Mouse (Mus musculus): ENCODE data around the gene Wwox.
A peak's percentile ranks its signal among the peaks of the same experiment; 100 is the strongest.
"Not testable (repeated sequence)": the region's sequence is repeated elsewhere in the genome, so short reads cannot be mapped to it uniquely, and the experiment has no call there.

Gene Wwox

DNA sequence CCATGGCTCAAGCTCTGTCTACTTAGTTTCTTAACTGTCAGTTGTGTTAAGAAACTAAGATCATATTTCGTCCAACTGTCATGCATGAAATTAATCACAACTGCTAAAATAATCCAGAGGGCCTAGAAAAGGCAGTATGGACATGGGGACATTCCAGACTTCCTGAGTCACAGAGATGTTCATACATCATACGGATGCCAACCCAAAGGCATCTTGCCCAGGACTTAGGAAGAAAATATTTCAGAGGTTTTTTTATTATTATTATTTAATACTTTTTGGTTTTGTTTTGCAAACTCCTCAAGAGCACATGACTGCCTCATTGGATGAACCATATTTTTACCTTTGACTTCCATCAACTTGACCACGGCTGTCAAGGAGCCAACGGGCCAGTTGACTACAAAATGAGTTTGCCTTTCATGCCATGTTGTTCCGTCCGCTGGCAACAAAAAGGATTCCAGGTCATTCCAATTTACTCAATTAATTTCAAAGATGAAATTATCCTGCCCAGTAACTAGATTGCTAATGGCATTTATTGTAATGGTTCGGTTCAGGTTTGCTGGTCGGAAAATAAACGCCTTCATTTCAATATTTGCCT lies 367.5 kb downstream of the Wwox start:
- no peak for DNase-seq (ENCODE audit: low spot score)

DNA sequence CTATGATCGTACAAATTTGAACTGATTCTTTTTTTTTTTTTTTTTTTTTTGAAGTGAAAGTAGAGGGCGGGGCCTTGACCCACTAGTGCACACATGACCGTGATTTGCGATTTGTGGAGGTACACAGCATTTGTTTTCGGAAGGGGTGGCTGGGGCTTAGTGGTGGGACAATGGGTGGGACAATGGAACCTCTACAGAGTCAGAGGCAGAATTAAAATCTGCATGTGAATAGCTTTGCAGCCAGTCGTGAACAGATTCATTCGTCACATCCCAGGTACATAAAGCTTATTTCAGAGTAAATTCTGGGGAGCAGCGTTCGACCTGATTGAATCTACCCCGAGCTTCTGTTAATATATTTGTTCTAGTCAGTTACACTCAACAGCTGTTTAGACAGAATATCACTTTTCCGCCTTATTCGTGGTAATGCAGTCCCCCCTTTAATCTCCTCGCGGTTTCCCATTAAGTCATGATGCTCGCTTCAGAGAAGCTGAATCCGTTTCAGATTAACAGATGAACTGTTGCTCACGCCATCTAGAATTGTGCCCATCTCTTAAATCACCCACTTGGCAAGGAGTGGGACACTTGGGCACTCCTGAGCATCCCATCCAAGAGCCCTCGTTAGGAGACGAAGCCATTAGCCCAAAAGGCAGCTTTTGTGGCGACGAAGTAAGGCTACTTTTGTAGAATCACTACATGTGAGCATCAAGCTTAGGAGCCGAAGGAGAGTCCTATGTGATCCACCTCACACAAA lies 368.4 kb downstream of the Wwox start:
- no peak for DNase-seq (ENCODE audit: low spot score)

DNA sequence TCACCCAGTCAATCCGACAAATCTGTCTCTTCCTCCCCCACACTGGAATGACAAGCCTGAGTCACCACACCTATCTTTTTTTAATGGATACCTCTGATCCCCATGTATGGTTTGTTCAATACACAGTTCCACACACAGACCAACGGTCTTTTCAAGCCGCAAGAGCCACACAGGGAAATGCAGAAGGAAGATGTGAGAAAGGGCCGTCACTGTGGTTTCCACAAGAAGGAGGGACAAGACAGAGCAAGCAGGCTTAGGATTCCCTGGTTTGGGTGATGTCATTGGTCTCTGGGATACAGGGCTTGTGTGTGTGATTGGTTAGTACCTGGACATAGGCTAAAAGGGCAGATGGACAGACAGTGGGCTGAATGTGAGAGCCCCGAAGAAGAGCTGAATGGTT lies 371.0 kb downstream of the Wwox start:
- no peak for DNase-seq (ENCODE audit: low spot score)

DNA sequence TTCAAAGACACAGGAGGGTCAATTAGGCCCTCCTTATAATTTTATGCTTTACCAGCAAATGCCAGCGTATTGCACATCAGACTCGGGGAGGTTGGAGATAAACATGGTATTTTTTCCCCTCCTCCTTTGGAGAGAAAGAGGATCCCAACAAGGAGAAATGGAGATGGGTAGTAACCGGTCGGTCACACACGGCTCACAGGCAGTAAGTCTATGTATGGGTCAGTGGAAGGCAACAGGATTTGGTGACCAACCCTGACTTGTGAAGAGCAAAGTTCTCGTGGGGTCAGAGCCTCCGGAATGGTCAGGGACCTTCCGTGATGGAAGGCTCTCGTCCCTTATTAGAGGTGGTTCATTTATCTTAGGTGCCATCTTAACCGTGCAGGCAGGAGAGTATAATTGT lies 374.4 kb downstream of the Wwox start:
- no peak for DNase-seq (ENCODE audit: low spot score)

DNA sequence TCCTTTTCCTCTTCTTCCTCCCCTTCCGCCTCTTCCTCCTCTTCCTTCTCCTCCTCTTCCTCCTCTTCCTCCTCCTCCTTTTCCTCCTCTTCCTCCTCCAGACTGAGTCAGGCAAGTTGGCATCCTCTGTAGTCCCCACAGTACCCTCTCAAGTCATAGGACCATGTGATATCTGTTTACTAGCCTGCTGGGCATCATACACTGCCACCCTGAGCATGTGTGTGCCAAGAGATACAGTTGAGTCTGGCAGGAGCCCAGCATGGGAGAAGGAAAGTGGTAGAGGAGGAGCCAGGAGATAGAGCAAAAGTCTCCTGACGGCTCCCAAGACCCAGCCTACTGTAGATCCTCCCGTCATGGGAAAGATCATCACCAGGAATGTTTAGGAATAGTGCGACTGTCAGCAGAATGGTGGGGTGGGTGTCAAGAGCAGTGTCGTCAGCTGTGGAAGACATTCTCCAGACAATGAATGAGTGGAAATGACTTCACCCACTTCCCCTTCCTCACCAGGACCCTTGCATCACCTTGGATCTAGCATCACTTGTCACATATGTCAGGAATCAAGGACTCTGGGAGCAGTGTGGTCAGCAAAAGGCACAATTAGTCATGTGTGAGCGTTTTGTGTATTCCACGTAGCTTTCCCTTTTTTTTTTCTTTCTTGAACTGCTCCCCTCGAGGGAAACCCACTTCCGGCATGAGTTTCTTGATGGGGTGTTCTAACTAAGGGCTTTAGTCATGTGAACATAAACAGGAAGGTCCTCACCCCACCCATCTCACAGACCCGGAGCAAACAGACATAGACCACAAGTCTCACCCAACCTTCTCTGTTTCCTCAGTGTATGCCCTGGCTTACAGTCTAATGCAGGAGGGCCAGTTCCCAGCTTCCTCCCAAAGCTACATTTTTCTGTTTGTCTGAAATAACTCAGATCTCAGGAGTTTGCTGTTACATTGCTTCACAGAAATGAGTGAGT lies 375.6 kb downstream of the Wwox start:
- DNase-seq (ENCODE audit: low spot score): no peak

DNA sequence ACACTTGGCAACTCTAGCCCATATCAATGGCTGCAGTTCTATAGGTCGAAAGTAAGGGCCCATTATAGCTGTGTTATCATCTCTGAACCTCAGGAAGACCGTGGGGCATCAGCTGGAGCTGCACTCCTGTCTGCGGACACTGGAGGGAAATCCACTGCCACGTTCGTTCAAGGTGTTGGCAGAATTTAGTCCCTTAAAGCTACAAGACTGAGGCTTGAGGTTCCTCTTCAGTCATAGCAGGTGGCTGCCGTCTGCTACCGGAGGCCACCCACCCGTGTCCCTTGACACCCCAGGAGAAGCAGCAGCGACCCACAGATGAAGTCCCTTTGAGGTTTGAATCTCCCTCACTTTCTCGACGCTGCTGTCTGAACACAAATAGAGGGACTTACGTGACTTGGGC lies 376.9 kb downstream of the Wwox start:
- DNase-seq (ENCODE audit: low spot score): no peak

DNA sequence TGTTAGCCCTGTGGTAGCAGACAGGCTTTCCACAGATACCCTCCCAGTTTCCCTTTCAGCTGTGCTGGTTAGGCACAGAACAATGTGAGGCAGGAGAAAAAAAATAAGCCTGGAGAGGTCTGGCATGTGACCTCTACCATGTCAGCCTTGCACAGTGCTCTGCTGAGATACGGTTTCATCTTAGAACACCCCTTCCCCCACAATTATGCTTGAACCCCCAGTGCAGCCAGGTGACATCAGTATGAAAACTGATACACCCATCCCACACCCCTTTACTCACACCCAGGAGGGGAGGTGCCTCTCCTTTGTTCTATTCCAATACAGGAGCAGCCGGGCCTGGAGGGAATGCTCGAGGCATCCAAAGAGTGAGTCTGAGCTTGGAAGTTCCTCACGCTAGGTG lies 377.5 kb downstream of the Wwox start:
- no peak for DNase-seq (ENCODE audit: low spot score)

DNA sequence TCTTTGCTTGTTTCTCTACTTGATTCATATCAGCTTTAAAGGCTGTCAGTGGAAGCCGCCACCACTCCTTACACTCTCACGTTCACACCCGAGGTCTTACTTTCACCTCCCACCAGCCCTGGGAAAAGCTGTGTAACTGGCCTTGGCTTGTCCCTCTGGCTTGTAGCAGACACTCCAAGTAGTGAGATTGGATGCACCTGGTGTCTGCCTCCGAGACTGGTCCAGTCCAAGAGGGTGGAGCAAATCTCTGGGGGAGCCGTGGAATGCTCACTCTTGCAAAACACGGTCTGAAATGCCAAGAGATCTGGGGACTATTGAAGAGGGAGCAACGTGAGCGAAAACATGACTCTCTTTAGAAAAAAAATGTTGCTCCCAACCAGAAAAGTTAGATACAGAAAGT lies 382.1 kb downstream of the Wwox start:
- DNase-seq (ENCODE audit: low spot score): no peak

DNA sequence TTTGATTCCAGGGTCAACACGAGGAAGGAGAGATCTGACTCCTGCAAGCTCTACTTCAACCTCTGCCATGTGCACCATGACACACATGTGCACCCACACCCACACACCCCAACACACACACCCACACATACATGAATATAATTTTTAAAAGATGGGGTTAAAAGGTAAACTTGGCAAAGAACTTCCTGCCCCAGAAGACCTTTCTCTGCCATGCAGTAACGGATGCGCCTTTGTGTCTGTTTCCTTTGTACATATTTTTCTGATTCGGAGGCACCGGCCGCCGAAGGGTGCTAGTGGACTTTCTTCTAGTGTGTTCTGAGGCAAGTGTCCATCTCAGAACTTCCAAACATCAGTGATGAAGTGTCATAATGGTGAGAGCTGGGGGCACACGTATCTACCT lies 386.0 kb downstream of the Wwox start:
- no peak for DNase-seq (ENCODE audit: low spot score)

DNA sequence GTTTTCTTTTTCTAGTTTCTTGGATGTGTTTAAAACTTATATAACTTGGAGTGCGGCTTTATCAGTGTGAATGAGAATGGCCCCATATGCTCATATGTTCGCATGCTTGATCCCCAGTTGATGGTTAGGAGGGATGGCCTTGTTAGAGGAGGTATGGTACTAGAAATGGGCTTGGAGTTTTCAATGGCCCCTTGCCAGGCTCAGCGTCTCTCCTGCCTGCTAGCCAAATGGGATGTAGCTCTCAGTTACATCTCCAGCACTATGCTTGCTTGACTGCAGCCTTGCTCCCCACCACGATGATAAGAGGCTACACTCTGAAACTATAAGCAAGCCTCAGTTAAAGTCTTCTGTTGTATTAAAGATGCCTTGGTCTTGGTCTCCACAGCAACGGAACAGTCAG lies 387.5 kb downstream of the Wwox start:
- DNase-seq (ENCODE audit: low spot score): no peak

DNA sequence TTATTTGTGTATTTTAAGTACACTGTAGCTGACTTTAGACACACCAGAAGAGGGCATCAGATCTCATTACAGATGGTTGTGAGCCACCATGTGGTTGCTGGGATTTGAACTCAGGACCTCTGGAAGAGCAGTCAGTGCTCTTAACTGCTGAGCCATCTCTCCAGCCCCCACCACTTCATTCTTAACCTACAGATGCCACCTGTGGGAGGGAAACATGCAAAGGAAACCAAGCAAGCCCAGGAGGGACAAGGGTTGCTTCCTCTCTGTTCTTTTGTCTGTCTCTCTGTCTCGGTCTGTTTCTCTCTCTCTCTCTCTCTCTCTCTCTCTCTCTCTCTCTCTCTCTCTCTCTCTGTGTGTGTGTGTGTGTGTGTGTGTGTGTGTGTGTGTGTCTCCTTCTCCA lies 388.4 kb downstream of the Wwox start:
- DNase-seq (ENCODE audit: low spot score): not testable (repeated sequence)

DNA sequence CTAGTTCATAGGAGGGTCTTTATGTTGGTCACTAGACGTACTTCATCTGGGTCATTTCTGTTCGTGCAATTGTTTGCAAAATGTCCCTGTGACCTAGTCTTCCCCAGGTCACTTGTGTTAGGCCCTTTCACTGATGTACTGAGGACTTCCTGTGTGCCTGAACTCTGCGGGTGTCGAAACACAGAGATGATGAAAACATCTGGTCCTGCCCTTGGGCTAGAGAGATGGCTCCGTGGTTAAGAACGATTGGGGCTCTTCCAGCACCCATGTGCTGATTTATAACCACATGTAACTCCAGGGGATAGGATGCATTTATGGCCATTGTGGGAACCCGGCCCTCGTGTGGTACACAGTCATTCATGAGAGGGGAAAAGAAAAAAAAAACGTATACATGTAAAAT lies 392.1 kb downstream of the Wwox start:
- no peak for DNase-seq (ENCODE audit: low spot score)

DNA sequence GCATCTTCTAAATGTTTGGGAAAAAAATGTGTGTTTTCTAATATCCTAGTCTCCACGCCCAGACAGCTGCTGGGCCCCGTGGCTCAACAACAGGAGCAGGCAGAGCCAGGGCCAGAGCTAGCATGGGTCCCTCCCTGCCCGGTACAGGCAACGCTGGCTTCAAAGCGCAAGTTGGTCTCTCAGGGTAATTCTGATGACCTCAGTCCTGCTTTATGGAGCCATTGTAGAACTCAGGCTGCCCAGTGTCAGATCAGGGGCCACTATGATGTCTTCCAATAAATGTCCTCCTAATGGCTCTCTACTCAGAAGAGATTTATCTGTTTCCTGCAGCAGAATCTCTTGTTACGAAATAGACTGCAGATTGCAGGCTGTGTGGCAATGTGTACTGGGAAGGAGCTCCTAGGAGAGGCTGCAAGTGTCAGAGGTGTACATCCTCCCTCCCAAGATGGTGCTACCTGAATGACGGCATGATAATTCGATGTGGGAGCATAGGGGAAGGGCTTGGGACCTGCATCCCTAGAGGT lies 392.9 kb downstream of the Wwox start:
- DNase-seq (ENCODE audit: low spot score): no peak

DNA sequence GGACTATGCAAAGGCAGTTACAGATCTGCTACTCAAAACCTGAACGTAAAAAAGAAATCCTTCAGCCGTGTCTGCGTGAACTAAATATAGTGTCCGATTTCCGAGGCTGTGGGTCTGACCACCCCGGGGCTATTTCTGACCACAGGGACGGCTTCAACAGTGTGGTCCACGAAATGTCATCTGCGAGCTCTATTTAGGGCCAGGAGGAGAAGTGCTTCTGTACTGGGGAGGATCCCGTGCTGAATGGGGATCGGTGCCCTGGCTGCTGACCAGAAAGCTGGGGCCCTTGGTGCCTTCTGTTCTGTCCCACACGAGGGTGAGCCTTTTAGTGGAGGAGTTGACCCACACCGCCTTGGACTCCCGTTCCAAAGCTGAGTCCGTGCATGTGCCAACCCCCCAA lies 395.3 kb downstream of the Wwox start:
- no peak for DNase-seq (ENCODE audit: low spot score)

DNA sequence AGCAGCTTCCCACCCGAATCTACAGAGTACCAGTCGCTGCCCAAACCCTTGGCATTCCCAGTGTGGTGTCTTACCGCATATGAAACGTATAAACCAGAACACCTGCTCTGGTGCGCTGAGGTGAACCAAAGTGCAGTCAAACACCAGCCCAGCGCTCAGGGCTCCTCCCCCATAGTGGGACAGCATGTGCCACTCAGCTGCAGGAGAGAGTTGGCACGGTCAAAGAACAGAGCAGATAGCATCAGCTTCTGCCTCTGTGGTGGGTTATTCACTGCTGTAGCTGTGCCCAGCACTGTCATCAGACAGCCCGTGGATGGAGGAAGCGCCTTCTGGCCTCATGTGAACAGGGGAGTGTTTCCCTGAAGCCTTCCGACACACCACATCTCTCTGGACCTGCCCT lies 400.5 kb downstream of the Wwox start:
- DNase-seq (ENCODE audit: low spot score): no peak

DNA sequence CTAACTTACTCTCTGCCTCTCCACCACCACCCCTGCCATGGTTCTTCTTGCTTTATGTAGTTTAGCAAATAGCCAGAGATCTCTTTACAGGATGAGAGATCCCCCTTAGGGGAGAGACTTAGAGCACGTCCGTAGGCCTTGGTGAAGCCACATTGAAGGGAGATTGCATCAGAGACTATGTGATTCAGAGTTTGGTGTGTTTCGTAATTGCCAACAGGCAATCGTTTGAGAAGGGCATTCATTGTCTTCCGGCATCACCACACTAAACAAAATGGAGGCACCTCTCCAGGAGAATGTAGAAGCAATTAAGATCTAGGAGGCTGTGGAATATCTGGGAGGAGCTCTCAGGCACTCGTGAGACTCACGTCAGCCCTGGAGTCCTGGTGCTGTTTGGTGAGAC lies 408.2 kb downstream of the Wwox start:
- no peak for DNase-seq (ENCODE audit: low spot score)

DNA sequence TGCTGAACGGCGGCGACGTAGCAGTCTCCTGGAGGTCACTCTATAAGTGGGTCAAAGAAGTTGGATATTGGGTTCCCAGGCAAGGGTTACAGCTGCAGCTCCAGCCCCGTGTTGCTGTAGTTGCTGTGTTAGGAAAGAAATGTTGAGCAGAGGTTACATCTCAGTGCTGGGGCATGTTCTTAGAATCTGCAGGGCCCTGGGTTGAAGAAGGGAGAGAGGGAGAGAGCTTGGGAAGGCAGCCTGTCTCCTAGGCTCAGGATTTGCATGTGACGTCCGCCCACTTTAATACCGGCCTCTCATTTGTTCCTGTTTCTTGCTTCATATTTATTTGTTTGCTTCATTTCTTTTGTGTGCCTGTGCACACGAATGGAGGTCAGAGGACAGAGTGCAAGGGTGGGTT lies 410.0 kb downstream of the Wwox start:
- no peak for DNase-seq (ENCODE audit: low spot score)

DNA sequence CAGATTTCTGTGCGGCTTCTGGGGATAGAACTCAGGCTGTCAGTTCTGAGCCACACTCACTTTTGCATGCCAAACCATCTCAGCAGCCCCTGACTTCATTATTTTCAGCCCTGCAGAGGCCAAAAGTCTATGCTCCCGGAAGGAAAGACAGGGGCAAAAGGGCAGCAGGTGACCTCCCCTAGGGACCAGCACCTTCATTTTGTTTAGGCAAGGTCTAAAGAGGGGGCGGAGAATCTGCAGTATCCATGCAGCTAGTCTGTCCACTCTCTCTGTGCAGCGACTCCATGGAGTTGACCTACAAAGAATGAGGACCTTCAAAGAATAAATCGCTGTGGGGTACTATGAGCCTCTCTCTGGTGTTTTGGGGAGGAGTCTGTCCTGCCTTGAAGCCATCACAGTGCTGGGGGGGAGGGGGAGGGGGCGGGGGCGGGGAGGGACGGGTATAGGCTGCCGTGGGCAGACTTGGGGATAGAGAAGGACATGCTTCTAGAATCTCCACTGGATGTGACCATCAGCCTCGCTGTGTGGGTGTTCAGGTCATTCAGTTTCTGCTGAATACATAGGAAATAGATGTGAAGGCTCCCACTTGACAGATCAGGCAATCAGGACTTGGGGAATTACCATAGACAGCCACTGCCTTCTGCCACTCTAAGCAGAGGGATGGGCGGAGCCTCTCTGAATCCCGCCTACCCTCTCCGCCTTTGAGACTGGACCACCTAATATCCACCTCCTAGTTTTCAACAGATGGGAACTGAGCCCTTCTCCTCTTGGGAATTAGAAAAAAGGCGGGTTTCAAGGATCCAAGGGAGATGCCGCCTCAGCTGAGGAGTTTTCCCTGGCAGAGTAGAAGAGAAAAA lies 410.8 kb downstream of the Wwox start:
- peak; percentile 66 for DNase-seq (ENCODE audit: low spot score)

DNA sequence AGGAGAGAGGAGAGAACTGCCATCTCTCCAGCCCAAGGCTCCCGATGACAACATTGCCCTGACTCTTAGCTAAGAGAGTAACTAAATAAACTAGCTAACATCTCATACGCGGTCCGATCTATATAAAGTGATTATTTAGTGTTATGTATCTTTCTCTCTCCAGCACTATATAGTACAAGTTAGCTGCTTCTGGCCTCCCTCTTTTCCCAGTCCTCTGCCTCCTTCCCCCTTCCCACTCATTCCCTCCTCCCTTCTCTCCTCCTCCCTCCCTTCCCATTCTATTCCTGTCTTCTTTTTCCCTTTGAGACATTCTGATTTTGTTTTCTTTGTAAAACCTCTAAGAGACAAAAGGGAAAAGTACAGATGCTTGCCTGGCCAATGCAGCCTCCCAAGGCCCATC lies 414.3 kb downstream of the Wwox start:
- DNase-seq (ENCODE audit: low spot score): no peak

DNA sequence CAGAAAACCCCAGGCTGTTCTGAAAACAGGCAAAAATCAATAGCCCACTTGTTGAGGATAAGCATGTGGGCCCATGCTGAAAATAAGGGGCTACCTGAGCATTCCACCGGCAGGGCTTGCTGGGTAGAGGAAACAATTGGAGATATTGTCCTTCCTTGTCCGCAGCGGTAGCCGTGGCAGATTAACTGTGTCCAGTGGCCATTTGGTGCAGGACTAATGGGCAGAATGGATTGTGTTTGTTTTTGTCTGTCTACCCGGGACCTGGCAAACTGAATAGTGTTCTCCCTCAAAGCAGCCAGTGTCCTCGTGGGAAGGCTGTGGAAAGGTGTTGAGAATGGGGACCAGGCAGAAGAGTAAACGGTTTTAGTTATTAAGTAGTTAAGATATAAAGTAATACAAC lies 416.4 kb downstream of the Wwox start:
- no peak for DNase-seq (ENCODE audit: low spot score)

DNA sequence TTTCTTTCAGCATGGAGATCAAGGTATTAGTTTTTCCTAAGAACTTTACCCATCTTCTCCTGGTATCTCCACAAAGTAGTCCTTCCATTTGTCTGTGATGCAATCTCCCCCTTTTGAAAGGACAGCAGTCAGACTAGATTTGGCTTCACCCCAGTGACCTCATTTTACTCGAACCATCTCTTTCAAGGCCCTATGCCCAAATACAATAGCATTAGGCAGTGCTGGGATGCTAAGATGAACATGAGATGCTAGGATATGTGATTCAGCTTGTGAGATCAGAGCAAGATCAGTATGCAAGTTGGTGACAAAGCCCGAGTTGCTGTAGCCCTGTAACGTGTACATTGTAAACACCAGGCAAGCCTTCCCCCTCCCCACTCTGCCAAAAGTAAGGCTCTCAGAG lies 426.5 kb downstream of the Wwox start:
- no peak for DNase-seq (ENCODE audit: low spot score)

DNA sequence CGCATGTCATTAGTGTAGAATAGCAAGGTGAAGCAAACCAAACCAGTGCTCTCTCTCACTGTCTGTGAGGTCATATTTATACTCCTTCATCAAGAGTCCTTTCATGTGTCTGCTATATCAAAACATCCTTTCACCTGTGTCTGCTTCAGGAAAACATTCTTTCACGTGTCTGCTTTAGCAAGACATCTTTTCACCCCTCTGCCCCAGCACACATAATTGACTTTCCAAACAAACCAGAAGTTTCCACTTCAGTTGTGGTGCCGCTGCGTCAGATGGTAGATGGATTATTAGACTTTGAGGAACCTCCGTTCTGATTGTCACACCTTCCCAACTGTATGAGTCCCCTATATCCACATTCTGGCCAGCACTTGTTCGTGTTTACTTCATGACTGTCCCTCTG lies 429.9 kb downstream of the Wwox start:
- no peak for DNase-seq (ENCODE audit: low spot score)
